Mouse (Mus musculus) lung, postnatal 0 days (tissue): ENCODE results near the gene Zfp1.

Experiments
- CTCF ChIP-seq: IDR thresholded peaks from 2 replicates; pipeline ENCODE4 v1.5.1; 2016; ENCODE audit warnings: antibody characterized with exemption, mild to moderate bottlenecking
- EP300 ChIP-seq: IDR thresholded peaks from 2 replicates; pipeline ENCODE4 v1.6.1; 2016; ENCODE audit warnings: antibody characterized with exemption, mild to moderate bottlenecking, control low read depth

DNA sequence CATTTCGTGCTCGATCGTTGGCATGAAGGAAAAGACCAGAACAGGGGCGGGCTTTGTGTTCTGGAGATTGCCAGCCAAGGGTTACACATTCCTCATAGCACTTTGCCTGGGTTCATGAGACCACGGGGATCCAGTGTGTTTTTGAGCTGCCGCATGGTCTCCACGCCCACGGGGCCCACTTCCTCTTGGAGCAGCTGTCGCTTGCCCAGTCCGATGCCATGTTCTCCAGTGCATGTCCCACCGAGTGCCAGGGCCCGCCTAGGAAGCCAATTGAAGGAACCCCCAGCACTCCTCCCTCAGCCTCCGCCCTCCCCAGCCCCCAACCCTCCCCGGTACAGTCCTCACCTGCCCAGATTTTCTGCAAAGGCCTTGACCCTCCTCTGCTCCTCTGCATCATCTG, 16.3 kb upstream of the Zfp1 start:
- TF ChIP-seq EP300 (no peak), CTCF (no peak)
